Mouse (Mus musculus): ENCODE results near the gene Slc24a4.

GRCm38 (mm10) chr12:102182621-102183020, 54.1 kb downstream of the Slc24a4 start:
- no peak for TF ChIP-seq CTCF (IDR thresholded peaks at IDR 0.05; ENCODE audit: low read depth, low read length)
- TF ChIP-seq POLR2AphosphoS5 (IDR thresholded peaks at IDR 0.05; ENCODE audit: insufficient replicate concordance, low read depth, low read length), result no peak
- no peak for TF ChIP-seq GATA2 (IDR thresholded peaks at IDR 0.05; ENCODE audit: borderline replicate concordance, low read depth, low read length)
- TF ChIP-seq TAL1 (conservative IDR thresholded peaks at IDR 0.05; ENCODE audit: low read depth, low read length), result no peak

Data from G1E (cell line).